Mouse (Mus musculus) stomach, embryonic 14.5 days (tissue): ENCODE data around the gene 4833427G06Rik. TPM values are rescaled to one million over a fixed set of nuclear protein-coding genes. Genes with fewer than 3 reads are reported as not detected.
"Not testable (repeated sequence)": the region's sequence is repeated elsewhere in the genome, so short reads cannot be mapped to it uniquely, and the experiment has no call there.

Experiments used
- ATAC-seq: fragments of 200-750 bp; cut with Nextera tagmentation; 2 replicates; pipeline ENCODE4 v1.8.0; 2017; ENCODE audit warnings: low read depth, moderate TSS enrichment; ENCODE audit not compliant: insufficient number of reproducible peaks, insufficient read depth, low FRiP score
- H3K27ac ChIP-seq: fragments of 300-500 bp; sonication (generic); 2 replicates; pipeline ENCODE4 v1.5.1; 2014; ENCODE audit warnings: mild to moderate bottlenecking, low read length, moderate library complexity, mixed read lengths
- H3K27me3 ChIP-seq: fragments of 300-500 bp; sonication (generic); 2 replicates; pipeline ENCODE4 v1.6.1; 2014; ENCODE audit warnings: low read length, control low read depth, mixed read lengths; ENCODE audit not compliant: control insufficient read depth, insufficient read depth
- H3K36me3 ChIP-seq: fragments of 300-500 bp; sonication (generic); 2 replicates; pipeline ENCODE4 v1.6.1; 2014; ENCODE audit warnings: mild to moderate bottlenecking, control low read depth, low read length, moderate library complexity, mixed read lengths; ENCODE audit not compliant: control insufficient read depth, insufficient read depth
- H3K4me1 ChIP-seq: fragments of 300-500 bp; sonication (generic); 2 replicates; pipeline ENCODE4 v1.6.1; 2014; ENCODE audit warnings: low read length, control low read depth, mixed read lengths; ENCODE audit not compliant: control insufficient read depth, insufficient read depth
- H3K4me2 ChIP-seq: fragments of 300-500 bp; sonication (generic); replicated peaks from 2 replicates; pipeline ENCODE4 v1.6.1; 2014; ENCODE audit warnings: low read depth, low read length, control low read depth
- H3K4me3 ChIP-seq: fragments of 300-500 bp; sonication (generic); 2 replicates; pipeline ENCODE4 v1.5.1; 2014; ENCODE audit warnings: low read depth, low read length, control low read depth
- H3K9ac ChIP-seq: fragments of 300-500 bp; sonication (generic); replicated peaks from 2 replicates; pipeline ENCODE4 v1.6.1; 2014; ENCODE audit warnings: low read depth, mild to moderate bottlenecking, control low read depth, low read length, moderate library complexity, mixed read lengths
- H3K9me3 ChIP-seq: fragments of 300-500 bp; sonication (generic); 2 replicates; pipeline ENCODE4 v1.6.1; 2016; ENCODE audit warnings: low read depth, low read length, control low read depth; ENCODE audit not compliant: control insufficient read depth
- WGBS: fragments of 180-500 bp; shearing (Covaris S2); extraction: QIAGEN DNeasy Blood & Tissue Kit; methylation state at CpG from one replicate; pipeline ENCODE4 v1.1.7; 2014; 5-methylcytosine and 5-hydroxymethylcytosine counted together
- polyA plus RNA-seq: library from polyadenylated mRNA; unstranded; fragments of >200 nt; fragmentation: Nextera tagmentation; extraction: Ambion mirVana; gene quantifications from 2 replicates; pipeline ENCODE4 v1.2.1, GENCODE M21; 2014

The 4833427G06Rik gene
- not detected in 2 replicates for polyA plus RNA-seq

DNA sequence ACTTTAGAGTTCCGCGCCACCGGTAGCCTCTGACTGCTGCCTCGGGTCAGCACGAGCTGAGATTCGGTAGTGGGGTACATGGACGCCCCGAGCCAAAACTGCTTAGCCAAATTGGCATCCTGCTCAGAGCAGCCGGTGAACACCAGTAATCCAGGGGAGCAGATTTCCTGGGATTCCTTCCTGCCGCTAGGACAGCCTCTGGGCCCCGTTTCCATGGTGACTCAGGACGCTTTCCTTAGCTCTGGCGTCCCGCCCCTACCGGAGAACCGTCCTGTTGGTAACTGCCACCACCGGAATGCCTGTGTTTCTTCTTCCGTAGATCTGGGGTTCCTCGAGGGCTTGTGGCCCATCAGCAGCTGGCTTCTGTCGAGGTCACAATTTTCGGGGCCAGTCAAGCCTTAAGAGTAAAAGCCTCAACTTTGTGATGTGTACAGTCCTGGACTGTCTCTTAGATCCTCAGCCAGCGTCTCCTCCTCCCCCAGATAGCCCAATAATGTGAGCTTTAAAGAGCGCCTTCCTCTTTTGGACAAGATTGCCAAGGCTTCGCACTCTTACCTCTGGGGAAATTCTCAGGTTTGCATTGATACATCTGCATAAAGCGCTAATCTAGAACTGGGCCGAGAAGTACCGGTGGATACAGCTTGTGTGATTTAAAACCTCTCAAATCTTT is at the start of gene 4833427G06Rik:
4833427G06Rik (minus strand) TSS at position 323 of the 670 bp plus-strand sequence.
- 10% methylated on average over 27 of the region's 27 CpGs for WGBS
- peak; percentile 81; the same call in 1 of the 2 replicates for ATAC-seq

DNA sequence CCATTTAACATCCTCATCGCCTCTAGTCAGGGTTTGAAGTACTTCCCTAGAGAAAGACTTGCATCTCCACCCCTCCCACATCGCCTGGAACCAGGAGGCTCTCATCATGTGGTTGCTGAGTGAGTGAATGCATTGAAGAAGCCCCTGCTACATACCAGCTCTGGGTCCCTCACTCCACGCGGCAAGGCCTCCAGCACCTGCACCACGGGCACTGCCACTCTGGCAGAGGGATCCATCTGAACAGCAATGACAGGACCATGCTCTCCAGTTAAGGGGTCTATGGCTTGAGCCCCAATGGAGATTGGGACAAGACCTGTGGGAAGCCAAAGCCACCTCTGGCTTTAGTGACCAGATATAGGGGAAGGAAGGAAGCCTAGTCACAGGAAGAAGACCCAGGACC is 45.4 kb upstream of the 4833427G06Rik start:
- Histone ChIP-seq H3K27me3 (no peaks in the 10 kb centered on the region), H3K9me3 (no peaks in the 10 kb centered on the region), H3K4me2 (no peak overlapping the region), H3K27ac (no peak overlapping the region), H3K9ac (no peak overlapping the region), H3K4me1 (peaks cover 3% of the 10 kb centered on the region; the same call in 1 of the 2 replicates), H3K36me3 (no peaks in the 10 kb centered on the region), H3K4me3 (no peak overlapping the region)
- no peak for ATAC-seq
- 82% methylated on average over 5 of the region's 5 CpGs for WGBS

More for the DNA sequence above, at the start of gene 4833427G06Rik:
- Histone ChIP-seq H3K27ac (no peak within 1 kb of the TSS), H3K27me3 (no peaks in the 10 kb centered on the region), H3K36me3 (no peaks in the 10 kb centered on the region), H3K9ac (no peak within 1 kb of the TSS), H3K4me3 (peak within 1 kb of the TSS; percentile 16), H3K9me3 (no peaks in the 10 kb centered on the region), H3K4me1 (no peaks in the 10 kb centered on the region; the same call in 1 of the 2 replicates), H3K4me2 (peak within 1 kb of the TSS; percentile 37)

DNA sequence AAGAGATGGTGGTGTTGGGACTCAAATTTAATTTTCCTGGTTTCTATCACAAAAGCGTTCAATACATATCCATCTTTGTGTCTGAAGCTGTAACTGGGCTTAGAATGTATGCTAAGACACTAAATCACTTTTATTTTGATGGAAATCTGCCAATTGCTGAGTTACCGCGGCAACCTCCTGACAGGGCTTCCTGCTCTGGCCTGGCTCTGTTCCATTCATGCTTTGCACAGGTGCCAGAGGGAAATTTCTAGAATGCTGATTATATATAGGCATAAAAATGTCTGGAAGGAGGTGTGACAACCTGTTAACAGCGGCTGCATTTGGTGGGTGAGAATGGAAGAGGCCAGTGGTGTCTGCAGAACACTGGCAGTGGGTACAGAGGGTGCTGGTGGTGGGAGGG is 44.6 kb upstream of the 4833427G06Rik start:
- Histone ChIP-seq H3K4me2 (no peak overlapping the region), H3K9me3 (no peaks in the 10 kb centered on the region), H3K4me1 (peaks cover 3% of the 10 kb centered on the region; the same call in 1 of the 2 replicates), H3K9ac (no peak overlapping the region), H3K36me3 (no peaks in the 10 kb centered on the region), H3K27ac (no peak overlapping the region), H3K27me3 (no peaks in the 10 kb centered on the region), H3K4me3 (no peak overlapping the region)
- ATAC-seq = no peak
- 73% methylated on average over 4 of the region's 4 CpGs for WGBS

- no peaks in the 10 kb centered on the region for H3K36me3 ChIP-seq
- H3K9me3 ChIP-seq = no peaks in the 10 kb centered on the region
- peaks cover 3% of the 10 kb centered on the region; the same call in 1 of the 2 replicates for H3K4me1 ChIP-seq
- WGBS = 71% methylated on average over 6 of the region's 6 CpGs
- no peak overlapping the region for H3K27ac ChIP-seq
- no peaks in the 10 kb centered on the region for H3K27me3 ChIP-seq
- H3K4me3 ChIP-seq = no peak overlapping the region
- no peak for ATAC-seq
- H3K9ac ChIP-seq = no peak overlapping the region
- H3K4me2 ChIP-seq = no peak overlapping the region
Measured at GRCm38 (mm10) chr9:51144218-51144617, 42.3 kb upstream of the 4833427G06Rik start.

DNA sequence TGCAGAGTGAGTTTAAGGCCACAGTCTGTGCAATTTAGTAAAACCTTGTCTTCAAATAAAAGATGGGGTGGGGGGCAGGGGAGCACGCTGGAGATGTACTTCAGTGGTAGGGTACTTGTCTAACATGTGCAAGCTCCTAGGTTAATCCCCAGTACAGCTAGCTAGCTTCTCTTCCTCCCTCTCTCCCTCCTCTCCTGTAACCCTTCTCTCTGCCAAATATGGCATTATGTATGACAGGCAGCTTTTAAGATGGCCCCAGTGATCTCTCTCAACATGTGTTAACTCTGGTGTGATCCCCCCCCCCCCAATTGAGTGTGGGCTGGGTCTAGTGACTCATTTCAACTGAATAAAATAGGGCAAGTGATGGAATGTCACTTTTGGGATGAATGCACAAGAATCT is 41.6 kb upstream of the 4833427G06Rik start:
- no peak overlapping the region for H3K4me3 ChIP-seq
- H3K4me2 ChIP-seq = no peak overlapping the region
- WGBS = 75% methylated on average over 1 of the region's 1 CpGs
- H3K36me3 ChIP-seq = no peaks in the 10 kb centered on the region
- H3K27me3 ChIP-seq = no peaks in the 10 kb centered on the region
- no peak for ATAC-seq
- H3K9ac ChIP-seq = no peak overlapping the region
- H3K4me1 ChIP-seq = peaks cover 3% of the 10 kb centered on the region; the same call in 1 of the 2 replicates
- no peaks in the 10 kb centered on the region for H3K9me3 ChIP-seq
- H3K27ac ChIP-seq = no peak overlapping the region

DNA sequence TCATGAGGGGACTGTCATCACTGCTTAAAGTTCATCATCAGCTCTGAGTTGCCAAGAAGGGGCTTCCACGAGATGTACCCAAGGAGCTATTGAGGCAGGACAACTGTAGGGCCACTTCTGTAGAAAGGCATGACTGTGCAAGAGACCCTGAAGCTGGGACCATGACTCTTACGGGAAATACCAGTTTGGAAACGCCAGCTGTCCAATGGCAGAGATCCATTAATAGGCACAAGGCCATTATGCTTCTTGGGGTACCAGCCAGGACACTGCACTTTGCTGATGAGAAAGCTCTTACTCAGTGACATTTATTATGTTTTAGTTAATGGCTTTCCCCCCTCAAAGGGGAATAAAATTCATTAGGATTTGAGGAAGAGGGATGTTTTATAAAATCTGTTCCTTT is 38.8 kb upstream of the 4833427G06Rik start:
- 85% methylated on average over 3 of the region's 3 CpGs for WGBS
- no peak for ATAC-seq

GRCm38 (mm10) chr9:51139401-51139800 is 37.5 kb upstream of the 4833427G06Rik start:
- 77% methylated on average over 1 of the region's 1 CpGs for WGBS

More for the DNA sequence above, 38.8 kb upstream of the 4833427G06Rik start:
- no peaks in the 10 kb centered on the region for H3K4me1 ChIP-seq
- H3K4me2 ChIP-seq = no peak overlapping the region
- no peaks in the 10 kb centered on the region for H3K36me3 ChIP-seq
- no peak overlapping the region for H3K9ac ChIP-seq
- H3K4me3 ChIP-seq = no peak overlapping the region
- H3K27ac ChIP-seq = no peak overlapping the region
- H3K9me3 ChIP-seq = no peaks in the 10 kb centered on the region
- H3K27me3 ChIP-seq = no peaks in the 10 kb centered on the region

GRCm38 (mm10) chr9:51138301-51138700 is 36.4 kb upstream of the 4833427G06Rik start:
- H3K4me3 ChIP-seq = no peak overlapping the region
- no peaks in the 10 kb centered on the region for H3K36me3 ChIP-seq
- no peaks in the 10 kb centered on the region for H3K4me1 ChIP-seq
- no peak for ATAC-seq
- WGBS = 94% methylated on average over 1 of the region's 1 CpGs
- H3K27ac ChIP-seq = no peak overlapping the region
- H3K4me2 ChIP-seq = no peak overlapping the region
- no peak overlapping the region for H3K9ac ChIP-seq
- H3K9me3 ChIP-seq = no peaks in the 10 kb centered on the region
- no peaks in the 10 kb centered on the region for H3K27me3 ChIP-seq

More at GRCm38 (mm10) chr9:51139401-51139800, 37.5 kb upstream of the 4833427G06Rik start:
- not testable (repeated sequence) for H3K4me2 ChIP-seq, ATAC-seq, H3K27me3 ChIP-seq, H3K36me3 ChIP-seq, H3K4me1 ChIP-seq, H3K27ac ChIP-seq, H3K9ac ChIP-seq, H3K4me3 ChIP-seq, H3K9me3 ChIP-seq
